Mouse (Mus musculus): ENCODE data around the gene Pde11a.

DNA sequence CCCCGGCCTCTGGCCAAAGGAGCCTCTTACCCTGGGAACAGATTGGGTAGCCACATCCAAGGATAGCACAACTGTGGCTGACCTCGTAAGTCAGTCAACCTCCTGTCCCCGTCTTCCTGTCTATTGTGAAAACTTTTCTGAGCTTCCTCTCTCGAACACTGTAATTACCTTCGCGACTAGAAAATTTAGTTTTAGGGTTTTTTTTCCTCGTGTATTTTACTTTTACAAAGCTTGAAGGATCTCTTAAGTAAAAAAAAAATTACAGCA lies 32.0 kb upstream of the Pde11a start:
- TF ChIP-seq POLR2A (IDR thresholded peaks at IDR 0.05; ENCODE audit: borderline replicate concordance, control insufficient read depth, low read depth, low read length) (no peak), CTCF (IDR thresholded peaks at IDR 0.05; ENCODE audit: control insufficient read depth, insufficient read depth, low read length) (no peak)

Measured in bone marrow, adult 2 months (tissue).